Mouse (Mus musculus) erythroblast, embryonic 14.5 days (primary cell): Measurements from ENCODE around the gene Pop5.

ENCODE experiments used
- GATA1 ChIP-seq: IDR thresholded peaks from 2 replicates; pipeline ENCODE4 v1.6.1; 2012; ENCODE audit warnings: low read length, inconsistent platforms, mixed read lengths
- TAL1 ChIP-seq: IDR thresholded peaks from 3 replicates; pipeline ENCODE4 v1.6.1; 2012; ENCODE audit warnings: low read length, inconsistent platforms, mixed read lengths

DNA sequence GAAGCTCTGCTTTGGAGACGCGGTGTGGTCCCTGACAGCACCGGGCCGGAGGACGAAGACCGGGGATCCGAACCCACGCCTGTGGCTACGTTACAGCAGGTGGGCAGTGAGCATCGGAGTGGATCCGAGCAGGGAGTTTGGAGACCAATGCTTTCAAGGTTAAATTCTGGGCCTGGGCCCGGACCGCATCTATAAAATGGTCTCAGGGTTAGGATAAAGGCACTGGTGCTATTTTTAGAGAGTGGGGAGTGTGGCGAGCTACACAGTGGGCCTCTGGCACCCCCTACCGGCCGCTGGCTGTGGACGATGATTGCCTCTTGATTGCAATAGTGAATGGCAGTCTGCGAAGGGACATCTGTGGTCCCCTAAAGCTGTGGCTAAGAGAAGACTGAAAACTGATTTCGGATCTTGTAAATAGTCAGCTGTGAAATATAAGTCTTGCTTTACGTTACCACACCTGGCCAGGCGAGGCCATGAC lies at the start of gene Pop5:
- TF ChIP-seq GATA1 (0 out of 2 replicates have a peak, but pooled peaks have one; percentile 9), TAL1 (no peak)
